Mouse (Mus musculus): ENCODE results near the gene Kcnh4. TPM values are rescaled to one million over a fixed set of nuclear protein-coding genes. Genes with fewer than 3 reads are reported as not detected.

The Kcnh4 gene
- total RNA-seq, 2 experiments from 2014 or later, result not detected

GRCm38 (mm10) chr11:100767871-100768270, 8.1 kb upstream of the Kcnh4 start:
- no peak for ATAC-seq (ENCODE audit: poor library complexity, severe bottlenecking)

GRCm38 (mm10) chr11:100766726-100767125, 7.0 kb upstream of the Kcnh4 start:
- ATAC-seq (ENCODE audit: poor library complexity, severe bottlenecking), result no peak

GRCm38 (mm10) chr11:100762831-100763230, 3.1 kb upstream of the Kcnh4 start, which contains the start of gene Hcrt:
Gene Hcrt, minus strand, starts transcription at chr11:100762931.
- no peak for ATAC-seq (ENCODE audit: poor library complexity, severe bottlenecking)

GRCm38 (mm10) chr11:100761547-100762045, 1.9 kb upstream of the Kcnh4 start:
- peak; percentile 86 for ATAC-seq (ENCODE audit: poor library complexity, severe bottlenecking)

GRCm38 (mm10) chr11:100758707-100759610, 783 bp downstream of the Kcnh4 start:
- no peak for ATAC-seq (ENCODE audit: poor library complexity, severe bottlenecking)

- no peak for ATAC-seq (ENCODE audit: poor library complexity, severe bottlenecking)
Observed at GRCm38 (mm10) chr11:100757566-100757965, 2.2 kb downstream of the Kcnh4 start.

GRCm38 (mm10) chr11:100756476-100756875, 3.3 kb downstream of the Kcnh4 start:
- no peak for ATAC-seq (ENCODE audit: poor library complexity, severe bottlenecking)

- ATAC-seq (ENCODE audit: poor library complexity, severe bottlenecking), result no peak
Observed at GRCm38 (mm10) chr11:100754693-100755057, 5.1 kb downstream of the Kcnh4 start.

- ATAC-seq (ENCODE audit: poor library complexity, severe bottlenecking), result no peak
Observed at GRCm38 (mm10) chr11:100754021-100754692, 5.6 kb downstream of the Kcnh4 start.

- ATAC-seq (ENCODE audit: poor library complexity, severe bottlenecking), result no peak
Observed at GRCm38 (mm10) chr11:100752294-100752693, 7.4 kb downstream of the Kcnh4 start.

GRCm38 (mm10) chr11:100750127-100750526, 9.6 kb downstream of the Kcnh4 start:
- ATAC-seq (ENCODE audit: poor library complexity, severe bottlenecking), result no peak

- ATAC-seq (ENCODE audit: poor library complexity, severe bottlenecking), result no peak
Observed at GRCm38 (mm10) chr11:100749469-100749868, 10.3 kb downstream of the Kcnh4 start.

- ATAC-seq (ENCODE audit: poor library complexity, severe bottlenecking), result no peak
Observed at GRCm38 (mm10) chr11:100748620-100749019, 11.1 kb downstream of the Kcnh4 start.

GRCm38 (mm10) chr11:100747114-100747513, 12.6 kb downstream of the Kcnh4 start:
- no peak for ATAC-seq (ENCODE audit: poor library complexity, severe bottlenecking)

GRCm38 (mm10) chr11:100746546-100746945, 13.2 kb downstream of the Kcnh4 start:
- ATAC-seq (ENCODE audit: poor library complexity, severe bottlenecking), result no peak

GRCm38 (mm10) chr11:100745085-100745484, 14.7 kb downstream of the Kcnh4 start:
- peak; percentile 78 for ATAC-seq (ENCODE audit: poor library complexity, severe bottlenecking)

- no peak for ATAC-seq (ENCODE audit: poor library complexity, severe bottlenecking)
Observed at GRCm38 (mm10) chr11:100741348-100741747, 18.4 kb downstream of the Kcnh4 start.

GRCm38 (mm10) chr11:100738749-100739148, 21.0 kb downstream of the Kcnh4 start:
- no peak for ATAC-seq (ENCODE audit: poor library complexity, severe bottlenecking)

- peak; percentile 96 for ATAC-seq (ENCODE audit: poor library complexity, severe bottlenecking)
Observed at GRCm38 (mm10) chr11:100738066-100738604, 21.6 kb downstream of the Kcnh4 start, which contains the start of gene Rab5c. Gene Rab5c, minus strand, starts transcription at chr11:100738215.

- ATAC-seq (ENCODE audit: poor library complexity, severe bottlenecking), result no peak
Observed at GRCm38 (mm10) chr11:100737105-100737733, 22.5 kb downstream of the Kcnh4 start.

- no peak for ATAC-seq (ENCODE audit: poor library complexity, severe bottlenecking)
Observed at GRCm38 (mm10) chr11:100736746-100737080, 23.0 kb downstream of the Kcnh4 start.
